Mouse (Mus musculus): ENCODE data around the gene D8Ertd738e.

Gene D8Ertd738e

GRCm38 (mm10) chr8:84202466-84202865, 47.1 kb downstream of the D8Ertd738e start:
- no peak for DNase-seq

- peak; percentile 37 to 58 for DNase-seq
Measured at GRCm38 (mm10) chr8:84201545-84202245, 47.8 kb downstream of the D8Ertd738e start.

- DNase-seq = peak; percentile 62 to 71
Measured at GRCm38 (mm10) chr8:84200652-84201544, 48.6 kb downstream of the D8Ertd738e start.

GRCm38 (mm10) chr8:84200126-84200555, 49.4 kb downstream of the D8Ertd738e start:
- no peak for DNase-seq

- DNase-seq = no peak
Measured at GRCm38 (mm10) chr8:84199348-84200125, 50.0 kb downstream of the D8Ertd738e start.

- DNase-seq = no peak
Measured at GRCm38 (mm10) chr8:84198871-84199270, 50.6 kb downstream of the D8Ertd738e start.

GRCm38 (mm10) chr8:84197922-84198774, 51.4 kb downstream of the D8Ertd738e start:
- peak; percentile 90 to 92 for DNase-seq

- peak; percentile 61 to 65 for DNase-seq
Measured at GRCm38 (mm10) chr8:84197141-84197921, 52.2 kb downstream of the D8Ertd738e start.
